Mouse (Mus musculus) brain, embryonic 14.5 days (tissue): ENCODE data around the gene Prdm16. TPM values are rescaled to one million over a fixed set of nuclear protein-coding genes. Genes with fewer than 3 reads are reported as not detected.
A peak's percentile ranks its signal among the peaks of the same experiment; 100 is the strongest.

ENCODE experiments used
- DNase-seq: peaks from one replicate; pipeline ENCODE4 v3.0.0-alpha.2; 2011; ENCODE audit warnings: low read depth
- CTCF ChIP-seq: fragments of 200-500 bp; IDR thresholded peaks from 2 replicates; pipeline ENCODE4 v1.5.1; 2012; ENCODE audit warnings: inconsistent platforms, mild to moderate bottlenecking, moderate library complexity, borderline replicate concordance; ENCODE audit not compliant: insufficient read depth, insufficient read length; ENCODE audit errors: extremely low read depth
- POLR2A ChIP-seq: fragments of 200-500 bp; IDR thresholded peaks from 2 replicates; pipeline ENCODE4 v1.6.1; 2012; ENCODE audit warnings: mild to moderate bottlenecking, inconsistent platforms, borderline replicate concordance; ENCODE audit not compliant: poor library complexity, insufficient read depth, insufficient read length, severe bottlenecking; ENCODE audit errors: extremely low read depth
- polyA plus RNA-seq: library from polyadenylated mRNA; depleted of rRNA; stranded (reverse); fragments of >200 nt; gene quantifications from 2 replicates; pipeline ENCODE4 v1.2.3, GENCODE M21; 2012

The Prdm16 gene
- polyA plus RNA-seq, 1 experiment = 10.8 TPM

DNA sequence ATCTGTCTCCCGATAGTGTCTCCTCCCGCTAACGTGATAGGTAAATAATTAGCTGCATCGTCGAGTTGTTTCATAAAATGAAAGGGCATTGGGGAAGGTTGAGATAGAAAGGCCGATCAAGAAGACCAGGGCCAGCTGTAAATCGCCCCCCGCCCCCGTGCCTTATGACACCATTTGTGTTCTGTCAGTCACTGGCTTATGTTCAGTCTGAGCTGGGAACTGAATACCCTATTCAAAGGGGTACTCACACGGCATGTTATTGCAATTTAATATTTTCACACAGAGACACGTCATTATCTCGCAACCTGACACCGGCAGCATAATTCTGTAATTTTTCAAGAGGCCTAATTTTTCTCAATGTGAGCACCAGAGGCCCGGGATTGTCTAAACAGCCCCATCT is 11.0 kb downstream of the Prdm16 start:
- no peak for TF ChIP-seq CTCF
- TF ChIP-seq POLR2A = no peak
- no peak for DNase-seq

DNA sequence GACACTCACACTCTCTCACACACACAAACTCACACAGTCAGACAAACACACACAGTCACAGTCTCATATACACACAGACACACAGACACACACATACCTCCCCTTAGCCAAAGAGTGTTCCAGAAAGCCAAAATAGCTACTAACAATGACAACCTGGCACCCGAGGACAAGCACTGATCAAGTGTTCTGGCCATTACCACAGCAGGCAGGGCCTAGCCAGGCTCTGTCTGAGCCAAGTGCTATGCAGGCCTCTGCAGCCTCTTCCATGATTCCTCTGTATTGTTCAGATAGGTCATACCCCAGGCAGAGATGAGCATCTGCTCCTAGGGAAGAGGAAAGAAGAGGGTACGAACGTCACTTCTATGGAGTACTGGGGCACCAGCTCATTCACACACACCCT is 13.4 kb downstream of the Prdm16 start:
- DNase-seq = no peak
- TF ChIP-seq POLR2A (no peak), CTCF (no peak)

DNA sequence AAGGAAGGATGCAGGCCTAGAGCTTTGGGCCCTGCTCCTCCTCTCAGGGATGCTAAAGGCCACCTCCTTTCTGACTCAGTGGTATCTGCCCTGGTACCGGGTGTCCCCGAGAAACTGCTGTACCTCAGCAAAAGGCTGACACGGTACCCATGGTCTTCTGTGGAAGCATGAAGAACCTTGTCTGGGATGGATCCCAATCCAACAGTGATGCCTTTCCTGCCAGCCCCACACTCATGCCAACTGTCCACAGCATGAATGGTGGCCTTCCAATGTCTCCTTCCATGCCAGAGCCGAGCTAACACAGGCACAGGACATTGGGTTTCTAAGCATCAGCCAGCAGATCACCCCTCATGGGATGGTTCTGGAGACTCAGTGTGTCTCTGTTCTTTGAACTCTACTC is 14.2 kb downstream of the Prdm16 start:
- DNase-seq = no peak
- TF ChIP-seq CTCF (no peak), POLR2A (no peak)

DNA sequence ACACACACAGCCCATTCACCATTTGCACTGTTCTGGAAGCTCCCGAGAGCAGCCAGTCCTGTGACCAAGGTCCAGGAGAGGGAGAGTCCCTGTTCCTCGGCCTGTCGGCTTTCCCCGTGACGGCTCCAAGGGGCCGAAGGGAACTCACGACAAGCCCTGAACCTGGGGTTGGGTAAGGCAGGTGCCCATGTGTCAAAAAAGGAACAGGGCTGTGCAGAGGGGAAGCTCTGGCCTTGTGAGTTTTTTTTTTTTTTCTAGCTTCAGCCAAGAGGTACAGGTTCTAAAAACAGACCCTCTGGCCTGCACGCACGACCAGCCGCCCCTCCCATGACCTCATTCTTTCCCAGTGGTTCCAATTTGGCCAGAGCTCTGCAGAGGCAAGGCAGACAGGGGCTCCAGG is 25.5 kb downstream of the Prdm16 start:
- TF ChIP-seq CTCF = no peak
- TF ChIP-seq POLR2A = no peak
- DNase-seq = no peak

DNA sequence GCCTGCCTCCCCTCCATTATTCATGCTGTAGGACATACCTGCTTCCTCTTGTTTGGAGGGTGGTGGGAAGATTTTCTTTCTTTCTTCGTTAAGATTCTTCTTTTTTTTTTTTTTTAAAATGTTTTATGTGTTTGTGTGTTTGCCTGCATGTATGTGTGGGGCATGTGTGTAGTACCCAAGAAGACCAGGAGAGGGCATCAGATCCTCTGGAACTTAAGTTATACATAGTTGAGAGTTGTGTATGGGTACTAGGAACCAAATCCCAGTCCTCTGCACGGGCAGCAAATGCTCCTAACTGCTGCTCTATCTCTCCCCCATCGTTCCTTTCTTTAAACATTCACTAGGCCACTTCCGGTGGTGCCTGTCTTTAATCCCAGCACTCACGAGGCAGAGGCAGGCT is 28.9 kb downstream of the Prdm16 start:
- DNase-seq = no peak
- TF ChIP-seq CTCF = no peak
- no peak for TF ChIP-seq POLR2A

DNA sequence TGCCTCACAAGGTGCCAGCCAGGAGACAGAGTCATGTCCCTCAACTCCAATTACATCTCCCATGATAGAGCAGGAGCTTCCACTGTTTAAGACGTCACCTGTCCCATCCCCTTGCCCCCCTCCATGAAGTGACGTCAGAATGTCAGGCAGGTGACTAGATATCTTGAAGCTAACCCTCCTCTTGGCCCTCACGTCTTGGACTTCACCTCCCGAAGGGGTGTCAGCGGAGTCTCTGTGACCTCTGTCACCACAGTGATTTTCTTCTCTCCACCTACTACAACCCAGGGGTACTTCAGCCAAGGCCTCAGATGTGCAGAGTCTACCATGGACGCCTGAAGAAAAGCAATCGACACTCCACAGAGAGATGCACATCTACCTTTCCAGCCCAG is 32.2 kb downstream of the Prdm16 start:
- DNase-seq = no peak
- TF ChIP-seq POLR2A (no peak), CTCF (no peak)

DNA sequence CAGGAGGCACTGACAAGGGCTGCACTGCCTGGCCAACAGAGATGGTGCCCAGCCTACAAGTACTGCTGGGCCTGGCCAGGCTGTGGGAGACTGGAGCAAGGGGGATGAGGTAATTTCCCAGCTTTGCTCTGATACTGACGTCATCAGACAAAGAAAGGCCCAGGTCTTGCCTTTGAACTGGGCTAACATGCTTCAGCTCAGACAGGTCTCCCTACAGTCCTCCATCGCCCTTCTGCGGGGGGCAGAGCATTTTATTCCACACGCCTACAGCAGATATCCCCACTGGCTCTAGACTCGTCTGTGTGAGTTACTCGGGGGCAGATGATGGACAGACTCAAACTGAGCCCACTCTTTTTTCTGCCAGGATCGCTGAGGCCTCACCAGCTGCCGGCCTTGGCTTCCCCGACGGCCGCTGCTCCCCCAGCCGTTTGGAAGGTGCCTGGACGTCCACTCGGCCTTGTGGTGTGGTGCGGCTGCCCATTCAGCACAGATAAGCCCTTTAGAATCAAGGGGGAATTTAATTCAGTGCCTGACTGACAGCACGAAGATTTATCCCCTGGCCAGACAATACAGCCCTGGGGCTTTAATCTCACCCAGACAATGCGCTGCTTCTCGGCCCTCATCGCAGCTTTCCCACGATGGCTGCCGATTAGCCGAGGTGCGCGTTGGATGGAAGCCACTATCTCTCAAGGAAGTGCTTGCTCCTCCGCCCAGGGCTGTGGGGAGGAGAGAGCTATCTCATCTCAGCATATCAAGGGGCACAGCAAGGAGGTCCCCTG is 32.8 kb downstream of the Prdm16 start:
- TF ChIP-seq POLR2A (no peak), CTCF (no peak)
- peak; percentile 89 for DNase-seq

DNA sequence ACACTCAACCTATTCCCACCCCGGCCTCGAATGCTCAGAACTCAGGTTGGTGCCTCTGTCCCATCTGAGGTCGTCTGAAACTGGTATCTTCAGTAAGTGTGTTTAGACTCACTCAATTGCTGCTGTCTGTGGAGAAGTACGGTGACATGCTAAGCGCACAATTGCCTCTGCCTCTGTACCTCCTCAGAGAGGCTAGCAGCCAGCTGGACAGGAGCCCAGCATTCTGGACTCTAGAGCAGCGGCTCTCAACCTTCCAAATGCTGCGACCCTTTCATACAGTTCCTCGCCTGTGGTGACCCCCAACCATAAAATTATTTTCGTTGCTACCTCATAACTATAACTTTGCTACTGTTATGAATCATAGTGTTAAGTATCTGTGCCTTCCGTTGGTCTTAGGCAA is 34.3 kb downstream of the Prdm16 start:
- DNase-seq = peak; percentile 76
- no peak for TF ChIP-seq POLR2A
- TF ChIP-seq CTCF = no peak

DNA sequence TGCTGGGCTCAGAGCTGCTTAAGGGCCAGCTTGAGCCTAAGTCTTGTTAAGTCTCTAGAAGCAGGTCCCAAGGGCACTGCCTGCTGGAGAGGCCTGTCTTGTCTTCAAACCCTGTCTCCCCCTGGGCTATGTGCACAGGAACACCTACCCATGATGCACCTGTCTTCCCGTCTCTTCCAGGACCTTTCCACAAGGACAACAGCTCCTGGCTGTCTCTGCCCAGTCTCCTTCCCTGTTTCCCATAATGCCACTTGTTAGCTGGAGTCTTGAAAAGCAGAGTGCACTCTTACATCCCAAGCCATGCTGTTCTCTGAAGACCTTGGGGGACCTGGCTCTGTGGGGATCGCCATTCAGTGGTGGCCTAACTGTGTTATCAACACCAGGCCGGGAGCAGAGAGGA is 35.7 kb downstream of the Prdm16 start:
- TF ChIP-seq POLR2A (no peak), CTCF (no peak)

DNA sequence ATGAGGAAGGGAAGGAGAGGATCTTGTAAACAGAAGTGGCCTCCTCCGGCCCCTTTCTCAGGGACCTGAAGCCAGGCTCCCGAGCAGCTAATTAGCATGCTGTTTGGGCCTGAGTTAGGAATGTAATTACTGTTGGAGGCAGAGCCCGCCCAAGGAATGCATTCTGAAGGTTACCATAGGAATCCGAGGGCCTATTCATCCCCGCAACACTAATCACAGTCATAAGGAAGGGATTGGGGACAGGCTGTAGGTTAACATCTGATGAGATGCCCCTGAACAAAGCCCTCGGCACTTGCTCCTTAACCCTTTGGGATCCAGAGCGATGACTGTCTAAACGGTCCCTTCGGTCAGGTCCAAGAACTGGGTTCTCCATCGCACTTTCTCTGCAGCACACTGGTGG is 36.7 kb downstream of the Prdm16 start:
- peak; percentile 95 for DNase-seq
- no peak for TF ChIP-seq POLR2A
- no peak for TF ChIP-seq CTCF

More for the DNA sequence above, 35.7 kb downstream of the Prdm16 start:
- DNase-seq = no peak

DNA sequence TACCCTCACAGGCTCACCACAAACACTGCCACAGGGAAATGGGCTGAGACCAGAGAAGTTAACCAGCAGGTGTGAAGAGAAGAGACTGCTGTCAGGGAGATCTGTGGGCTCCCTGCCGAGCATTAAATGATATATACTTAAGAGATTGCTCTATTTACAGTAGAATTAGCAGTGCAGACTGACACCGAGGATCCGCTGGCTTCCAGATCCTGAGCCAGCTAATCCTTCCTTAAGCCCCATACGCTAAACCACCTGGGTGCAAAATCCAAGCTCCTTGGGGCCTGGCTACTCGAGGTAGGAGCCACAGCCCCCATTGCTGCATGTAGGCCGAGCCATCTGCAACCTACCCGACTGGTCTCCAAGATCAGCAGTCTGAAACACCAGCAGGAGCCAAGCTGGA is 38.3 kb downstream of the Prdm16 start:
- TF ChIP-seq POLR2A (no peak), CTCF (no peak)
- DNase-seq = no peak

DNA sequence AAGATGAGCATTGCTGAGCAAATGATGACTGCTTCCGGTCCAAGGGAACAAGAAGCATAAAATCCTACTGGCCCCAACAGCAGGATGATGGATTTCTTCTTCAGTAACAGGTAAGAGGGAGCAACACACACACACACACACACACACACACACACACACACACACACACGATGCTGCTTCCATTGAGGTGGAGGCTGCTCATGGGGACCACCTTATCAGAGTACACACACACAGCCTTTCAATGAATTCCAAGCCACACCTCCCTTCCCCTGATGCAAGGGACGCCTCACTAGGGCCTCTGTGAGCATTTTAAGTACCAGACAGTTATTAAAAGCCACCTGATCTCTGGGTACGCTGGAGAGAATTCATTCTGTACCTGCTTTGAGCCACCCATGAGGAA is 39.9 kb downstream of the Prdm16 start:
- TF ChIP-seq CTCF (no peak), POLR2A (no peak)
- DNase-seq = no peak

DNA sequence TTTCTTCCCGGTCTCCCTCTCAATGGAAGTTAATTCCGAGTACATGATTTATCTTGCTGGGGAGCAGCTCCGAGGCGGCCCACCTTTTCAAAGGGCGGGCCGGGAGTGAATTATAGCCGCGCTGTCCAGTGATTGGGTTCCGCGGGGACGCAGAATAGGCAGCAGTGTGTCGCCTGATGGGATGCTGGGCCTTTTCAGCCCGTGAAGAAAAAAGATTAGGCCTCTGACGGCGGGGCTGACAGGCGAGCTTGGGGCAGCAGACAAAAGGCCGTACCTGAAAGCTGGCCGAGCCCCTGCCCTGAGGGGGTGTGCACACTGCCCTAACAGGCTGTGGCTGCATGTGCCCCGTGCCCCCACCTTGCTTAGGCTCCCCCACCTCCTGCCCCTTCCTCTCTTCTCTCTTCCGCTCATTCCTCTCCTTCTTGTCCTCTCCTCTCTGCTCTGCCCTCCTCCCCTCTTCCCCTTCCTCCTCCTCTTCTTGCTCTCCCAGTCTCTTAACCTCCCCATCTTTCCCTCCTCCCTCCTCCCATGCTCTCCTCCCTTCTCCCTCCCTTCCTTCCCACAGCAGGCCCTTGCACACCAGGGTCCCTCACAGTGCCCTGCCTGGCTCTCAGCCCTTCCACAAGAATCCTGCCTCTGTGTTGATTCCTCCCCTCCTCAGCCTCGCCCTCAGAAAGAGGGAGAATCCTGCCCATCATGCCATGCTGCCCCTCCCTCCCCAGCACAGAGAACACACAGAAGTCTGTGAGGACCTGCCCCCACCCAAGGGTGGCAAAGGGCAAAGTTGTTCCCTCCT is 41.7 kb downstream of the Prdm16 start:
- DNase-seq = peak; percentile 89
- TF ChIP-seq CTCF (no peak), POLR2A (no peak)
